In the genomic region with DNA sequence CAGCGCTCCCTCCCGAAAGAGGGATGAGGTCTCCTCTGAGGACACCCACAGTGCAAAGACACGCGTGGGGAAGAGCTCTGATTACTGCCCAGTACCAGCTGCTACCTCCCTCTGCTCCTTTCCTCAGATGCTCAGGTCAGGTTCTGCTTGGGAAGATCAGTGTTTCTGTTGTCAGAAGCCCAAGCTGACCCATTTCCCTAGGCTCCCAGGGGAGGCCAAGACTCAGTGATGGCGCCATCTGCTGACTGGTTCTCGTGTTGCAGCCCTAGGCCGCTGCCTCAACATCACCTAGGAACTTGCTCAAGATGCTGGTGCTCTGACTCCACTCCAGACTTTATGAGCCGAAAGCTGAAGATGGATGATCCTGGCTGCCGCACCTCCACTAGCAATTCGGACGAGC, we compare ENCODE assay signal across 8 mouse cellular contexts. TPM values are rescaled to one million over a fixed set of nuclear protein-coding genes. Genes with fewer than 3 reads are reported as not detected.
A peak's percentile ranks its signal among the peaks of the same experiment; 100 is the strongest.
DNase-seq lines count a peak whose midpoint lies in the region; ATAC-seq and TF ChIP-seq lines count a peak whose summit lies in the region.

No protein-coding gene starts in this region.

- DNase-seq in midbrain, embryonic 10.5 days (ENCODE audit: low spot score): peak; percentile 61
- DNase-seq in cerebellum, postnatal 25 days: peak; percentile 96
- peak; percentile 54 to 62 for DNase-seq in gastrocnemius, adult 8-10 months (ENCODE audit: low spot score in 2 of 2)
- DNase-seq in kidney, adult 9 months: peak; percentile 74
- peak; percentile 77 for DNase-seq in limb, embryonic 11.5 days (ENCODE audit: low spot score)
- DNase-seq in thymus, adult 18-20 months: peak; percentile 10 to 14

- no peak overlapping the region for H3K4me3 ChIP-seq in midbrain, embryonic 10.5 days
- no peak overlapping the region for H3K4me3 ChIP-seq in midbrain, embryonic 13.5 days (replicated peaks)
- H3K4me3 ChIP-seq in limb, embryonic 11.5 days (ENCODE audit: low read depth, low read length): no peak overlapping the region
- no peak overlapping the region for H3K4me3 ChIP-seq in olfactory bulb, adult 2 months (ENCODE audit: insufficient read depth, low read depth, low read length)

- H3K27ac ChIP-seq in midbrain, embryonic 10.5 days (replicated peaks): no peak overlapping the region
- H3K27ac ChIP-seq in midbrain, embryonic 13.5 days: no peak overlapping the region
- no peak overlapping the region for H3K27ac ChIP-seq in limb, embryonic 11.5 days (replicated peaks; ENCODE audit: low read depth, low read length)
- no peak overlapping the region for H3K27ac ChIP-seq in olfactory bulb, adult 2 months (ENCODE audit: insufficient read depth, low read depth, low read length)

- no peak overlapping the region for H3K4me2 ChIP-seq in midbrain, embryonic 13.5 days (replicated peaks)
- no peak overlapping the region for H3K4me2 ChIP-seq in limb, embryonic 11.5 days (ENCODE audit: low read depth, severe bottlenecking)

- H3K27me3 ChIP-seq in midbrain, embryonic 10.5 days (ENCODE audit: low read depth, poor library complexity, severe bottlenecking): no peaks in the 10 kb centered on the region
- H3K27me3 ChIP-seq in midbrain, embryonic 13.5 days: no peaks in the 10 kb centered on the region
- no peaks in the 10 kb centered on the region for H3K27me3 ChIP-seq in limb, embryonic 11.5 days (ENCODE audit: control insufficient read depth, insufficient read depth, low read length)

- H3K9ac ChIP-seq in midbrain, embryonic 13.5 days (replicated peaks): no peak overlapping the region
- no peak overlapping the region for H3K9ac ChIP-seq in limb, embryonic 11.5 days (ENCODE audit: low read length)

- H3K4me1 ChIP-seq in midbrain, embryonic 10.5 days: peaks cover 4% of the 10 kb centered on the region
- H3K4me1 ChIP-seq in midbrain, embryonic 13.5 days (replicated peaks): 0 out of 2 replicates have a peak, but pooled peaks cover 11% of the 10 kb centered on the region
- no peaks in the 10 kb centered on the region for H3K4me1 ChIP-seq in limb, embryonic 11.5 days (ENCODE audit: control insufficient read depth, insufficient read depth, low read length)
- H3K4me1 ChIP-seq in olfactory bulb, adult 2 months (ENCODE audit: control insufficient read depth, insufficient read depth, low read length): peaks cover 2% of the 10 kb centered on the region

- no peak for TF ChIP-seq POLR2A in olfactory bulb, adult 2 months (IDR thresholded peaks at IDR 0.05; ENCODE audit: insufficient read depth, low read depth, low read length)

- H3K9me3 ChIP-seq in midbrain, embryonic 10.5 days (replicated peaks): no peaks in the 10 kb centered on the region
- no peaks in the 10 kb centered on the region for H3K9me3 ChIP-seq in midbrain, embryonic 13.5 days
- no peaks in the 10 kb centered on the region for H3K9me3 ChIP-seq in limb, embryonic 11.5 days (ENCODE audit: control insufficient read depth, low read length)

- no peaks in the 10 kb centered on the region for H3K36me3 ChIP-seq in midbrain, embryonic 10.5 days
- no peaks in the 10 kb centered on the region for H3K36me3 ChIP-seq in midbrain, embryonic 13.5 days
- no peaks in the 10 kb centered on the region for H3K36me3 ChIP-seq in limb, embryonic 11.5 days (ENCODE audit: control insufficient read depth, insufficient read depth, low read length)

- ATAC-seq in midbrain, embryonic 13.5 days: no peak
- no peak for ATAC-seq in limb, embryonic 11.5 days (ENCODE audit: insufficient number of reproducible peaks, low FRiP score, low TSS enrichment, low read depth)

- 56% methylated on average over 11 of the region's 11 CpGs for WGBS in midbrain, embryonic 10.5 days
- 50% methylated on average over 11 of the region's 11 CpGs for WGBS in midbrain, embryonic 13.5 days
- WGBS in limb, embryonic 11.5 days: 50% methylated on average over 11 of the region's 11 CpGs
- 45% methylated on average over 11 of the region's 11 CpGs for WGBS in olfactory bulb, adult 2 months

- TF ChIP-seq CTCF in olfactory bulb, adult 2 months (IDR thresholded peaks at IDR 0.05; ENCODE audit: insufficient read depth, low read depth, low read length): peak; percentile 81

RNA-seq across cellular contexts. Expression of a gene that starts 52.4 kb away (rescaled TPM):
- 2.3 and 3.7 TPM in 2 replicates for polyA plus RNA-seq in midbrain, embryonic 10.5 days (2016; fragmentation: Nextera tagmentation; extraction: Ambion mirVana)
- polyA plus RNA-seq in midbrain, embryonic 13.5 days (2015; fragmentation: Nextera tagmentation; extraction: Ambion mirVana): 8.1 and 8.2 TPM in 2 replicates
- total RNA-seq in gastrocnemius, adult 8-10 months (2022): 1 to 10 TPM; 3.6 to 6.0 (median 4.8) TPM
- polyA plus RNA-seq in limb, embryonic 11.5 days (2014; fragmentation: Nextera tagmentation; extraction: Ambion mirVana): 2.8 and 3.5 TPM in 2 replicates
- 62.3 and 117 TPM in 2 replicates for polyA plus RNA-seq in olfactory bulb, adult 2 months (2012; ENCODE audit: insufficient read depth, insufficient read length, low replicate concordance, missing spikeins)

Comparison
In these comparisons a context has a peak if more than half of its experiments do, and no peak if none do; other contexts are left out.
1. DNase-seq: peak in every context shown above with its lines; median percentile 96 in cerebellum, postnatal 25 days; 77 in limb, embryonic 11.5 days; 74 in kidney, adult 9 months; 61 in midbrain, embryonic 10.5 days; 58 in gastrocnemius, adult 8-10 months; 12 in thymus, adult 18-20 months.